Mouse (Mus musculus): ENCODE measurements around the gene Klhl22. TPM values are rescaled to one million over a fixed set of nuclear protein-coding genes. Genes with fewer than 3 reads are reported as not detected.

The Klhl22 gene
- polyA plus RNA-seq (2021; fragmentation: Nextera tagmentation), result 77.4 and 82.5 TPM in 2 replicates
- long read RNA-seq, experiment 1, transcript Klhl22-207 (7 exons, 2,544 nt), result major isoform, 13 of 127 reads
- long read RNA-seq, experiment 1, partial matches to known transcripts, result 36 of 127 reads
- long read RNA-seq, experiment 1, other reads (novel, unspliced or antisense), result 78 of 127 reads
- long read RNA-seq, experiment 2, transcript Klhl22-207 (7 exons, 2,544 nt), result major isoform, 45 of 383 reads
- long read RNA-seq, experiment 2, partial matches to known transcripts, result 44 of 383 reads
- long read RNA-seq, experiment 2, other reads (novel, unspliced or antisense), result 294 of 383 reads

GRCm38 (mm10) chr16:17759344-17759773 is at the start of gene Klhl22:
Klhl22 (plus strand) TSS chr16:17759618.

DNA sequence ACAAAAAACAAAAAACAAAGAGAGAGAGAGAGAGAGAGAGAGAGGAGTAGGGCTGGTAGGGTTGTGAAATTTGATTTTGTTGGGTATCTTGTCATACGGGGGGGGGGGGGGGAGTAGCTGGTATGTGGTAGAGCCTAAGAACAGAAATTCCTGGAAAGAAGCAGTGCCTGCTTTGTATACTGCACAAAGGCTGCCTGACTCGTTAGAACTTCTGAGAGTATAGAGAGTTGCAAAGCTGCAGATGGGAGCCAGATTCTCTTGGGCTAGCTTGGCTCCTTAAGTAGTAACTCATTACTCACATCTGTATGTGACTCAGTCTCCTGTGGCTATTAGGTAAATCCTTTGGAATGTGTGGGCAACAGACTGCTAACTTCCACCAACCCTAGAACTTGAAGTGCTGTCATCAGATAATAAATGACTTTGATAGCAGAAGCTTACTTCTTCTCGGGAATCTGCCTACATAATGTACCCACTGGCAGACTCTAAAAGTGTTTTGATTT is 26.5 kb upstream of the Klhl22 start, which contains the start of gene Med15:
Gene Med15, minus strand, starts transcription at position 51 of the 500 bp plus-strand sequence.

DNA sequence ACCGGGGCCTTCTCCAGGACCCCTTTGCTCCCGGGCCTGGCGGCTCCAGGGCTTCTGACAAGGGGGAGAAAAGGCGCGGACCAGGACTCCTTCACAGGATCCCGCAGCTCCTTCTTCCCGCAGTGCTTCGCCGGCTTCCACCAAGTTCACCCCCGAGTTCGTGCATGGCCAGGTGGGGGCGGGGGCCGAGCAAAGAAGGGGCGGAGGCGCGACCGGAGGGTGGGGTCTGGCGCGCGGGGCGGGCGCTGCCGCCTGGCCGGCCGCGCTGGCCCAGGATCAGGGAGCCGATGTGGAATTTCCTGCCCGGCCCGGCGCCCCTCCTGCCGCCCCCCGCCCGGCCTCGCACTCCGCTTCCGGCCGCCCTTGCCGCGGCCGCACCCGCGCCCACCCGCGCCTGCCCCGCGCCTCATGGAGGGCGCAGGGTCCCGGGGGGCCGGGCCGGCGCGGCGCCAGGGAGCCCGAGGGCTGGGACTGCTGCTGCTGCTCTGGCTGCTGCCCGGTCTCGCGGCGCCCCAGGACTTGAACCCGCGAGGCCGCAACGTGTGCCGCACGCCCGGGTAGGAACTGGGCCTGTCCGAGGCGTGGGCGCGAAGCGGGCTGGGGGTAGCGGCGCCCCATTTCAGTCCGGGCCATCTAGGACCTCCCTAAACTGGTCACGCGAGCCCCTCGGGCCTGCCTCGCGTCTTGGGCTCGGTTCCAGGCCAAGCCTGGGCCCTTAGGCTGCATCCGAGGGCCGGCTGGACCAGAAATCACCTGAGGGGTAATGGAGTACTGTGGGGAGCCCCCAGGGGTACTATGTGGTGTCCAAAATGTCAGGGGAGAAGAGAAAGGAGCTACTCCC is 37.8 kb downstream of the Klhl22 start, which contains the start of gene Scarf2:
Gene Scarf2, plus strand, starts transcription at position 312 of the 841 bp plus-strand sequence.

GRCm38 (mm10) chr16:17832821-17833220 is 73.4 kb downstream of the Klhl22 start, which contains the start of gene B830017H08Rik:
B830017H08Rik (plus strand) TSS chr16:17833121.

GRCm38 (mm10) chr16:17838051-17838450 is 78.6 kb downstream of the Klhl22 start, which contains the start of gene Car15:
Car15 (minus strand) TSS chr16:17838364.

Other genes with a start within 250 kb of the Klhl22 start
- 57.8 and 60.8 TPM in 2 replicates for gene Thap7, start 228.5 kb upstream of the Klhl22 start, polyA plus RNA-seq (2021; fragmentation: Nextera tagmentation)
- 1.7 and 2.3 TPM in 2 replicates for gene Lrrc74b, start 198.4 kb upstream of the Klhl22 start, polyA plus RNA-seq (2021; fragmentation: Nextera tagmentation)
- 1.3 TPM in 2 replicates for gene P2rx6, start 197.7 kb upstream of the Klhl22 start, polyA plus RNA-seq (2021; fragmentation: Nextera tagmentation)
- 102 and 105 TPM in 2 replicates for gene Slc7a4, start 176.4 kb upstream of the Klhl22 start, polyA plus RNA-seq (2021; fragmentation: Nextera tagmentation)
- gene Smpd4, start 140.3 kb upstream of the Klhl22 start, polyA plus RNA-seq (2021; fragmentation: Nextera tagmentation), result 6.6 and 10.5 TPM in 2 replicates
- 13.7 and 15.2 TPM in 2 replicates for gene Ccdc74a, start 113.1 kb upstream of the Klhl22 start, polyA plus RNA-seq (2021; fragmentation: Nextera tagmentation)
- gene Med15, start 26.7 kb upstream of the Klhl22 start, polyA plus RNA-seq (2021; fragmentation: Nextera tagmentation), result 46.8 and 48.5 TPM in 2 replicates
- 0.55 and 1.2 TPM in 2 replicates for gene Scarf2, start 37.7 kb downstream of the Klhl22 start, polyA plus RNA-seq (2021; fragmentation: Nextera tagmentation)
- 0.93 and 1.1 TPM in 2 replicates for gene B830017H08Rik, start 73.5 kb downstream of the Klhl22 start, polyA plus RNA-seq (2021; fragmentation: Nextera tagmentation)
- gene Car15, start 78.7 kb downstream of the Klhl22 start, polyA plus RNA-seq (2021; fragmentation: Nextera tagmentation), result 1.9 and 3.3 TPM in 2 replicates
- gene Gm20518, start 132.1 kb downstream of the Klhl22 start, polyA plus RNA-seq (2021; fragmentation: Nextera tagmentation), result 0.11 and 0.40 TPM in 2 replicates
- gene Tssk1, start 134.6 kb downstream of the Klhl22 start, polyA plus RNA-seq (2021; fragmentation: Nextera tagmentation), result not detected in 2 replicates
- gene Dgcr2, start 138.9 kb downstream of the Klhl22 start, polyA plus RNA-seq (2021; fragmentation: Nextera tagmentation), result 85.0 and 101 TPM in 2 replicates
- gene Tssk2, start 139.0 kb downstream of the Klhl22 start, polyA plus RNA-seq (2021; fragmentation: Nextera tagmentation), result not detected in 2 replicates
- gene Ess2, start 151.7 kb downstream of the Klhl22 start, polyA plus RNA-seq (2021; fragmentation: Nextera tagmentation), result 16.4 and 18.7 TPM in 2 replicates
- gene Gsc2, start 155.4 kb downstream of the Klhl22 start, polyA plus RNA-seq (2021; fragmentation: Nextera tagmentation), result not detected in 2 replicates
- 64.2 and 74.4 TPM in 2 replicates for gene Slc25a1, start 168.6 kb downstream of the Klhl22 start, polyA plus RNA-seq (2021; fragmentation: Nextera tagmentation)
- gene Vpreb2, start 220.8 kb downstream of the Klhl22 start, polyA plus RNA-seq (2021; fragmentation: Nextera tagmentation), result not detected in 2 replicates